Mouse (Mus musculus) C2C12 (cell line): Measurements from ENCODE around the gene Uspl1. TPM values are rescaled to one million over a fixed set of nuclear protein-coding genes. Genes with fewer than 3 reads are reported as not detected.

Source experiments
- H3K27me3 ChIP-seq: one replicate; pipeline ENCODE4 v1.6.1; 2011; ENCODE audit not compliant: control insufficient read depth, insufficient read depth, insufficient read length
- H3K36me3 ChIP-seq: one replicate; pipeline ENCODE4 v1.6.1; 2011; ENCODE audit not compliant: control insufficient read depth, insufficient read depth
- H3K4me3 ChIP-seq: one replicate; pipeline ENCODE4 v1.5.1; 2011; ENCODE audit warnings: mild to moderate bottlenecking, control low read depth; ENCODE audit not compliant: poor library complexity, insufficient read depth, severe bottlenecking
- H3K79me2 ChIP-seq: one replicate; pipeline ENCODE4 v1.6.1; 2011; ENCODE audit not compliant: control insufficient read depth, insufficient read depth
- H3K79me3 ChIP-seq: one replicate; pipeline ENCODE4 v1.6.1; 2011; ENCODE audit warnings: low read depth, control low read depth
- H3ac ChIP-seq: one replicate; pipeline ENCODE3; 2011; ENCODE audit warnings: low read depth; ENCODE audit not compliant: control insufficient read depth, insufficient read length
- CEBPB ChIP-seq: IDR thresholded peaks from one replicate; pipeline ENCODE4 v1.6.1; 2011; ENCODE audit warnings: low read depth, mild to moderate bottlenecking, control low read depth, moderate library complexity
- CTCF ChIP-seq: IDR thresholded peaks from one replicate; pipeline ENCODE4 v1.5.1; 2011; ENCODE audit not compliant: control insufficient read depth, insufficient read depth, insufficient read length
- FOSL1 ChIP-seq: IDR thresholded peaks from one replicate; pipeline ENCODE4 v1.8.0; 2011; ENCODE audit warnings: mild to moderate bottlenecking, low read length; ENCODE audit not compliant: poor library complexity, insufficient read depth, severe bottlenecking
- MAX ChIP-seq: IDR thresholded peaks from one replicate; pipeline ENCODE4 v1.6.1; 2011; ENCODE audit warnings: mild to moderate bottlenecking, control low read depth
- MYOD1 ChIP-seq: IDR thresholded peaks from one replicate; pipeline ENCODE4 v1.6.1; 2011; ENCODE audit warnings: low read depth; ENCODE audit not compliant: control insufficient read depth, insufficient read length
- MYOG ChIP-seq: IDR thresholded peaks from one replicate; pipeline ENCODE4 v1.6.1; 2011; ENCODE audit not compliant: control insufficient read depth, insufficient read length; ENCODE audit errors: extremely low read depth
- USF1 ChIP-seq: IDR thresholded peaks from one replicate; pipeline ENCODE4 v1.6.1; 2011; ENCODE audit warnings: low read depth, mild to moderate bottlenecking, control low read depth, moderate library complexity
- polyA plus RNA-seq: library from polyadenylated mRNA; unstranded; fragments of >200 nt; fragmentation: generic; extraction: Trizol; gene quantifications from one replicate; pipeline ENCODE4 v1.2.1, GENCODE M21; 2012; ENCODE audit warnings: missing spikeins

Uspl1 gene
- polyA plus RNA-seq, 1 experiment: 17.8 TPM

DNA sequence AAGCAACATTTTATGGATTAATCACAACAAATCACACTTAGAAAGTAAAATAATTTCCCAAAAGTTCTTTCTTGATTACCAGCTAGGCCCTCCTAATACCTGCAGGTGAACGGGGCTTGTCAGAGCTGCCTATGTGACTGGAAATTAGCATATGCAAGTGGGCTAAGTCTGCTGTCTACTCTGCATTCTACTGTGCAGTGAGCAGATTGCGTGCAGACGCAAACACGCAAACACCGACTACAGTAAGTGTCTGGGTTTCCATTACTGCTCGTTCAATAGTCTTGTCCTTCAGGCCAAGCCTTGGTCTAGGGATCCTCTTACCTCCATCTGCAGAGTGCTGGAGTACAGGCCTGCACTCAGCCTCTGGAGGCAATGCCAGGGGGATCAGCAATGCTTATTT, 8.4 kb upstream of the Uspl1 start:
- no peaks in the 10 kb centered on the region for H3K36me3 ChIP-seq
- H3K79me2 ChIP-seq: no peaks in the 10 kb centered on the region
- no peak overlapping the region for H3ac ChIP-seq
- H3K4me3 ChIP-seq: no peak overlapping the region
- TF ChIP-seq CTCF (no peak), MYOG (no peak), FOSL1 (no peak), USF1 (no peak), MAX (no peak), CEBPB (no peak), MYOD1 (no peak)
- no peaks in the 10 kb centered on the region for H3K27me3 ChIP-seq
- H3K79me3 ChIP-seq: no peaks in the 10 kb centered on the region

GRCm38 (mm10) chr5:149178095-149178494, 6.1 kb upstream of the Uspl1 start:
- H3K4me3 ChIP-seq: no peak overlapping the region
- peaks cover 4% of the 10 kb centered on the region for H3K79me3 ChIP-seq
- H3ac ChIP-seq: no peak overlapping the region
- H3K27me3 ChIP-seq: no peaks in the 10 kb centered on the region
- peaks cover 11% of the 10 kb centered on the region for H3K79me2 ChIP-seq
- H3K36me3 ChIP-seq: no peaks in the 10 kb centered on the region
- no peak for TF ChIP-seq MYOG

- no peak for TF ChIP-seq CEBPB
- TF ChIP-seq MYOG: no peak
- TF ChIP-seq FOSL1: no peak
- TF ChIP-seq CTCF: no peak
- no peak for TF ChIP-seq MYOD1
- TF ChIP-seq MAX: no peak
- no peak for TF ChIP-seq USF1
- H3ac ChIP-seq: no peak overlapping the region
These were observed 4.3 kb upstream of the Uspl1 start for GRCm38 (mm10) chr5:149179826-149180225.

GRCm38 (mm10) chr5:149182186-149182870, 1.8 kb upstream of the Uspl1 start:
- no peak overlapping the region for H3ac ChIP-seq
- H3K79me3 ChIP-seq: peaks cover 31% of the 10 kb centered on the region

More at GRCm38 (mm10) chr5:149179826-149180225, 4.3 kb upstream of the Uspl1 start:
- Histone ChIP-seq H3K36me3 (no peaks in the 10 kb centered on the region), H3K79me3 (peaks cover 6% of the 10 kb centered on the region), H3K79me2 (peaks cover 16% of the 10 kb centered on the region), H3K27me3 (no peaks in the 10 kb centered on the region), H3K4me3 (no peak overlapping the region)

DNA sequence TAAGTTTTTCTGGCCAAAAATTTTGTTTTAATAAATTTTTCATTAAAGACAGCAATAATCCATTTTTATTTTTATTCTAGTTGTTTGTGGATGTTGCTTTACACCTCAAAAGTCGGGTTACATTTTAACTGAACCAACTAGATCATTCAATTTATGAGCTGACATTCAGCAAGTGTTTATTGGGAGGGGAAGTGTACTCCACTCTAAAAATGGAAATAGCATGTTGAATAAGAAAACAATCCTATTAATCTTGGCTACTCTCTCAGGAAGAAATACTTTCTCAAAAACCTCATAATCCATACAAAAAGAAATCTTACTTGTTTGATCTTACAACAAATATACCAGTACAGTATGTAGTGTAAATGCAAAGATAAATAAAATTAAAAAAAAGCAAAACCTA, 1.0 kb upstream of the Uspl1 start:
- Histone ChIP-seq H3K27me3 (no peaks in the 10 kb centered on the region), H3K79me2 (peaks cover 49% of the 10 kb centered on the region), H3ac (no peak overlapping the region), H3K36me3 (peaks cover 15% of the 10 kb centered on the region), H3K79me3 (peaks cover 37% of the 10 kb centered on the region), H3K4me3 (peak overlapping the region; percentile 52)
- no peak for TF ChIP-seq CTCF
- no peak for TF ChIP-seq MYOD1
- TF ChIP-seq USF1: no peak
- no peak for TF ChIP-seq FOSL1
- TF ChIP-seq MYOG: no peak
- no peak for TF ChIP-seq MAX
- no peak for TF ChIP-seq CEBPB

More at GRCm38 (mm10) chr5:149182186-149182870, 1.8 kb upstream of the Uspl1 start:
- no peaks in the 10 kb centered on the region for H3K27me3 ChIP-seq
- H3K4me3 ChIP-seq: no peak overlapping the region
- H3K79me2 ChIP-seq: peaks cover 41% of the 10 kb centered on the region
- peaks cover 7% of the 10 kb centered on the region for H3K36me3 ChIP-seq
- no peak for TF ChIP-seq MYOG
- no peak for TF ChIP-seq MAX
- no peak for TF ChIP-seq USF1
- no peak for TF ChIP-seq CEBPB
- no peak for TF ChIP-seq CTCF
- no peak for TF ChIP-seq FOSL1
- TF ChIP-seq MYOD1: no peak

- H3K79me3 ChIP-seq: peaks cover 39% of the 10 kb centered on the region
- H3K79me2 ChIP-seq: peaks cover 53% of the 10 kb centered on the region
- TF ChIP-seq CEBPB (no peak), USF1 (peak; percentile 62)
- peak overlapping the region; percentile 79 for H3ac ChIP-seq
- peaks cover 21% of the 10 kb centered on the region for H3K36me3 ChIP-seq
- H3K4me3 ChIP-seq: peak overlapping the region; percentile 52
- H3K27me3 ChIP-seq: no peaks in the 10 kb centered on the region
These were observed 438 bp upstream of the Uspl1 start for GRCm38 (mm10) chr5:149183721-149184103.
